Comparison of ENCODE assay signal across 8 mouse cellular contexts in genomic region chr5:111580870-111581771, GRCm38 (mm10).
DNase-seq lines count a peak whose midpoint lies in the region; ATAC-seq lines count a peak whose summit lies in the region.

No protein-coding gene starts in this region.

- peak; percentile 34 for DNase-seq in gastrocnemius, postnatal 10 days
- DNase-seq in gastrocnemius, adult 8-10 months (ENCODE audit: low spot score in 2 of 2): no peak
- peak; percentile 68 for DNase-seq in Muller cell, postnatal 12 days (ENCODE audit: inconsistent ontology term)
- DNase-seq in forelimb bud, embryonic 11.5 days (ENCODE audit: low read depth, low spot score): peak; percentile 89
- peak; percentile 47 to 58 for DNase-seq in layer of hippocampus, postnatal 25 days (ENCODE audit: extremely low spot score in 1 of 2, low spot score in 1 of 2)
- DNase-seq in ovary, postnatal 10 days (ENCODE audit: low spot score): no peak

- H3K4me3 ChIP-seq in neural tube, embryonic 12.5 days: peak overlapping the region; percentile 15; the same call in 1 of the 2 replicates

- 0 out of 2 replicates have a peak, but pooled peaks cover 3% of the 10 kb centered on the region for H3K27me3 ChIP-seq in neural tube, embryonic 12.5 days (replicated peaks)

- H3K36me3 ChIP-seq in neural tube, embryonic 12.5 days: no peaks in the 10 kb centered on the region

- WGBS in neural tube, embryonic 12.5 days: 2% methylated on average over 31 of the region's 31 CpGs

- peak; percentile 55; the same call in 1 of the 2 replicates for ATAC-seq in neural tube, embryonic 12.5 days (ENCODE audit: low FRiP score, low read depth)
- no peak for ATAC-seq in megakaryocyte-erythroid progenitor cell, adult 5-6 weeks (replicated peaks; ENCODE audit: low FRiP score, low TSS enrichment, poor library complexity, severe bottlenecking)

- H3K9me3 ChIP-seq in neural tube, embryonic 12.5 days: no peaks in the 10 kb centered on the region

- H3K9ac ChIP-seq in neural tube, embryonic 12.5 days: no peak overlapping the region

- H3K27ac ChIP-seq in neural tube, embryonic 12.5 days: peak overlapping the region; percentile 38

- peaks cover 56% of the 10 kb centered on the region for H3K4me1 ChIP-seq in neural tube, embryonic 12.5 days

- H3K4me2 ChIP-seq in neural tube, embryonic 12.5 days (replicated peaks): peak overlapping the region; percentile 60

Comparison
In these comparisons a context has a peak if more than half of its experiments do, and no peak if none do; other contexts are left out.
1. DNase-seq: peak in gastrocnemius, postnatal 10 days (single experiment), Muller cell, postnatal 12 days (single experiment), forelimb bud, embryonic 11.5 days (single experiment) and layer of hippocampus, postnatal 25 days (2 of 2); none in gastrocnemius, adult 8-10 months (0 of 2) and ovary, postnatal 10 days (single experiment).